Mouse (Mus musculus) T-cell, adult 2 months (primary cell): ENCODE data around the gene Capn7.

Experiments used
- DNase-seq: peaks from one replicate; pipeline ENCODE4 v3.0.0; 2022; ENCODE audit warnings: low spot score

Capn7 gene

DNA sequence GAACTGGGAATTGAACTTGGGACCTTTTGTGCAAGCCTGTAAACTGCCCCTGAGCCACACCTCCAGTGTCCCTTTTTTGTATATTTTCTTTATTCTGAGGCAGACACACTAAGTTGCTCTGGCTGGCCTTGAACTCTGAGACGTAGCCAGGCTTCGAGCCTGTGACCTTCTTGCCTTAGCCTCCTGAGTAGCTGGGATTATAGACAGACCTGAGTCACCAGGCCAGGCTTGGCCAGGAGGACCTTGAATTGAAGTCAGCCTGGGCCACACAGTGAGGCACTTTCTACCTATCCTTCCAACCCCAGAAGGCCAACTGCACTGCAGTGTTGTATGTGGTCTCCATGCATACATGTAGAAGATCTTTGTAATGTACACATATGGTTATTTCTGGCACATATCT lies 60.0 kb downstream of the Capn7 start:
- no peak for DNase-seq

DNA sequence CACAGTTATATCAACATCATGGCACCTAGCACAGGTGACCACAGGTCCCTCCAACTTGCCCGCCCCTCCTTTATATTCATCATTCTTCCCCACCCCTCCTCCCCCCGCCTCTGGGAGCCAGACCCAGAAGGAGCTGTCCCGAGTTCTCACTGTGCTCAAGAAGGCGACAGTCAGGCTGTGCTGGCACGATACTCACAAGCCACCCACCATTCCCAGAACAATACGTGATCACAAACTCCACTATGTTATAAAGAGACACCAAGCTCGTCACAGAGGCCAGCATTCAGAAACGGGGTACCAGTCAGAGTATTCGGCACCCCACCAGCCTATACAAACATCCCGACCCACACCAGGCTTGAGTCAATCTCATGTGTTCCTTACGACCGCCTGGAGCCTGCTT lies 60.9 kb downstream of the Capn7 start:
- no peak for DNase-seq

DNA sequence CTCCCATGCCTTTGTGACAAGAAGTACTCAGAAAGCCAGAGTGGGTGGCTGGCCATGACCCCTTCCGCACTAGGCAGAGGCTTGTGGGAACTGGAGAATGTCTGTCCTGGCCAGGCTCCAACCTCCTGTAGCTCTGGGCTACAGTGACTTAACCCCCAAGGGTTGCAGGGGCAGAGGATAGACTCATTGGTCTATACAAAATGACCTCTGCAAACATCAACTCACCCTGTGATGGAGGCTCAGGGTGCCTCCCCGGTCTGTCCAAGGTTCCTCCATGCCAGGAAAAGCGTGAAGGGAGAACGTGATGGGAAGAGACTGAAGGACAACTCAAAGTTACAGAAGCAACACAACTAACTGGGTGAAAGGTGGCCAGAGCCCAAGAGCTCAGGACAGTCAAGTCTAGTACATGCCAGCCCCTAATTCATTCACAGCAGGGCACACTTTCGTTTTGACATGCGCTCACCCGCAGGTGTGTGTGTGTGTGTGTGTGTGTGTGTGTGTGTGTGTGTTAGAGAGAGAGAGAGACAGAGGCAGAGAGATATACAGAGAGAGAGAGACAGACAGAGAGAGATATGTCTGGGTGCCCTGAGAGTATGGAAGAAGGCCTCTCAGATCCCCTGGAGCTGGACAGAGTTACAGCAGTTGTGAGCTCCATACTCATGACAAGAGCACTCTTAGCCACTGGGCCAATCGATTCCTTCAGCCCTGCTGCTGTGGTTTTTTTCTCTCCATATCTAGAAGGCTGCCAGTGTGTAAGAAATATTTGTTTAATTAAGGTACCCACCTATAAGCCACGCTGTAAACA lies 61.6 kb downstream of the Capn7 start:
- DNase-seq: no peak

DNA sequence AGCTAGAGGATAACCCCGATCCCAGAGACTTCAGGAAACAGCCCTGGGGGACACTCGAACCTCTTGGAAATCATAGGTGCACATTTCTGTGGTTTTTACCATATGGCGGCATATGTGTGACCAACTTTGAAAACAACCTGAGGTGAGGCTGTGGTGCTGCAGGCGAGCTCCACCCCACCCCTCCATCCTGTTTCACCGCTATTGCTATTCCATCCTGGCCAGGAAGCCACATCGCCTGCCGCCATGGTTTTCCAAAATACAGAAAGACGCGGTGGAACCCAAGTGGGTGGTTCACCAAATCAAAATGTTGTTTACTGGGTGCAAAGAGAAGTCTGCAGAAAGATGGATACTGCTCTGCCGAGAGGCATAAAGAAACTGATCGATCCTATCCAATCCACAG lies 62.4 kb downstream of the Capn7 start:
- DNase-seq: peak; percentile 69

DNA sequence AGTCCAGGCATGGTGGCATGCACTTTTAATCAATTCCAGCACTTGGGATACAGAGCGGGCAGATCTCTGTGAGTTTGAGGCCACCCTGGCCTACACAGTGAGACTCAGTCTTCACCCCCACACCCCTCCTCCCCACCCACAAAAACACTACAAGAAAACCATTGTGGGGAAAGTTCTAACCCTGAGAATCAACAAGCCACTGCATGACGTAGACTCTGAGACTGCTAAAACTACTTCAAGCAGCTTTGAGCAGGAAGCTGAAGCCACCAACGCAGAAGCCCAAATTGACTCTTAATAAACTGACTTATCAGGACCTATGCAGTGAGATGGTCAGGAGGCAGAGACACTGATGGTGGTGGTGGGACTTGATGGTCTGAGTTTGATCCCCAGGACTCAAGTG lies 62.8 kb downstream of the Capn7 start:
- DNase-seq: peak; percentile 90

DNA sequence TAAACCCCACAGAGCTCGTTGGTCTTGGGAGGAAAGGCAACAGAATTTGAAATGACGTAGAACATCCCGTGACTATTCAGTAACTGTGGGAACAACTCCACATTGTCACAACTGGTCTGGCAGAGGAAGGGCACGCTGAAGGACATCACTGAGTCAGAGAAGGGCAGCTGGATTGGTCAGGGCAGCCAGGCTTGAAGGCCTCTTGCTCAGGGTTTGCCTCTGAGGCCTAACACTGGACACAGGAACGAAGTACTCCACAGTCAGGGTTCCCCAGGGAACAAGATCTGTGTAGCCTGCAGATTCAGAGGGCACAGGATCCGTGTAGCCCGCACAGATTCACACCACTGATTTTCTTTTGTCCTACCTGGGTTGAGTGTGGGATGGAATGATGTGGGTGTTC lies 63.8 kb downstream of the Capn7 start:
- DNase-seq: no peak

DNA sequence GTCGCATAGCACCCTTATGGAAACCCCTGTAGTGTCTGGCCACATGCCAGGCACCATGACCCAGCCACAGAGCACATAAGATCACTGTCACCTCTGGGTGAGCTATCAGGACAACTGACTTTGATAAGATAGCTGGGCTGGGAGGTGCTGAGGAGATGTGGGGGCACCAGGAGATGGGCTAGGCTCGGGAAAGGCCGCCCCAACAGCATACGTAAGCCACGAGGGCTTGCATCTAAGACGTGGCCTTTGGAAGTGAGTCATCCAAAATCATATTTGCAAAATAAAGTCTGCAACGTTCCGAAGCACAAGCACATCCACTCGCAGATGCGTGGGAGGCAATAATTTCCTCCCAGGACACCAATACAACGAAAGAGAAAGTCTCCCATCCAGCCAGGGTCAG lies 64.5 kb downstream of the Capn7 start:
- no peak for DNase-seq

DNA sequence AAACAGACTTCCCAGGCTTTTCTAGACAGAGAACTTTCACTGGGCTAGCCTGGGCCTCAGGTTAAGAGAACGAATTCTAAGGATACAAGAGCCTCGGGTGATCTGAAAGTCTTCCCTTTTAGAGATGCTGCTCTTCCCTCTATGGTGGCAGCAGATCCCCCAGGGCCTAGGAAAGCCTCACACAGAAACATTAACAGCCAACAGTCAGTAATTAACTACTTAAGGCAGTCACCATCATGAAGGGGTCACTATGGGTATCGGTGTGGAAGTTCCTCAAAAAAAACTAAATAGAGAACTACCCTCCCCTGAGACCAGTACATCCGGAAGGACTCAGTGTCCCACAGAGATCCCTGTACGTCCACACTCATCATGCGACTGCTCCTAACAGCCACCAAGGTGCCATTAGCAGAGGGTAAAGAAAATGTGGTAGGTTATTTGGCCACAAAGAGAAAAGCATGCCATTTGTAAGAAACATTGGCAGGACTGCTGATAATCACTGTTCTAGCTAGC lies 65.5 kb downstream of the Capn7 start:
- no peak for DNase-seq

DNA sequence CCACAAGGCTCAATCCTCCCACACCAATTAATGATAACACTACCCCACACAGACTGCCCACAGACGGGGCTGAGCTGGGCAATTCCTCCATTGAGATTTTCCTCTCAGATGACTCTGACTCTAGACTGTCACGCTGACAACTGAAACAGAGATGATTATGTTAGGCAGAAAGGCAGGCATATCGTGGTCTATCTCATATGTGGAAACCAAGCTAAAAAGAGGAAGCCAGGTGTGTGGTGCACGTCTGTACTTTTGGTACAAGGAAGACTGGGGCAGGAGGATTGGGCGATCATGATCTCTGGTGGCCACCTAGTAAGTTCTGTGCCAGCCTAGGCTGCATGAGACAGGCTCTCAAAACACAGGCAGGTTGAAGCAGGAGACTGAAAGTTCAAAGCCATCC lies 66.3 kb downstream of the Capn7 start:
- DNase-seq: no peak

DNA sequence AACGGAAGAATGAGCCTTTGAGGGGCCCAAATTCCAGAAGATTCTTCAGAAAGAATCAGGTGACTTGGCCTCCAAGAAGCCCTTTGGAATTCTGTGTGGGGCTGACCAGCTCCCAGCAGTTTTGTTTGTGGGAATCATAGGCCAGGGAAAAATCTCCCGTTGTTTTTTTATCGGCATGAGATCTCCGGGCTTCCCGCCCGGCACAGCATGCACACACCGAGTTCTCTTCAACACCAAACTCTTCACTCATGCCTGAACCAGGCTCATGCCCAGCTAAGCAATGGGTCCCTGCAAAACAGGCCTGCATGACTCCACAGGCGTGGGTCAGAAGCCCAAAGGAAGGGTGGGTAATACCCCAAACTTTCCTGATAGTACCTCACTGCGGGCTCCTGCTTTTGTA lies 67.1 kb downstream of the Capn7 start:
- no peak for DNase-seq

DNA sequence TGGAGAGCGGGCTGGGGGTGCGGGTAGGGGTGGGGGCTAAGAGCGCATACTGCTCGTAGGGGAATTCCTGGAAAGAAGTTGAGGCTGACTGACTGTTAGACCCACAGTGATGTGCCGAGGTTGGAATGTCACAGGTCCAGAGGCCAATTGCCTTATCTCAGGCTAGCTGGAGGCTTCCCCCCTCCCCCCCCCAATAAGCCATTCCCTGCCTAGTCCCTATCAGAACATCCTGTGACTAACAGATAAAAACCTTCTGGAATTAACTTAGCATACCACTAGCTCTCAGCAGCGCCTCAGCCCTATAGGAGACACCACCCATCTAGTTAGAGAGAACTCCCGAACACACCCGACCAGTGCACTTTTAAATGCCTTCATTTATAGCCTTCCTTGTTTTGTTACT lies 67.6 kb downstream of the Capn7 start:
- DNase-seq: no peak

DNA sequence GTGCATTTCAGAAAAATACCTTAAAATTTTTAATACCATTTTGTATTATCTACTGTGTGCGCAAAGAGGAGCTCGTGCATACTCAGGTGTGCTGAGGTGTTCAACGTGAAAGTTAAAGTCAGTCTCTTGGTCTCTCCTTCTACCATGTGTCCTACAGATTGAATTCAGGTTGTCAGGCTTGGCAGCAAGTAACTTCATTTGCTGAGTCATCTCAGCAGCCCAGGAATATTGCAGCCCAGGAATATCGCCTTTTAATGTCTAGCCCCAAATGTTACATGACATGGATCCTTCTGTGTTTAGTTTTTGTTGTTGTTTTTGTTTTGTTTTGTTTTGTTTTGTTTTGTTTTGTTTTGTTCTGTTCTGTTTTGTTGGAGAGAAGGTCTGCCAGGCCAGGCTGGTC lies 68.2 kb downstream of the Capn7 start:
- DNase-seq: no peak

DNA sequence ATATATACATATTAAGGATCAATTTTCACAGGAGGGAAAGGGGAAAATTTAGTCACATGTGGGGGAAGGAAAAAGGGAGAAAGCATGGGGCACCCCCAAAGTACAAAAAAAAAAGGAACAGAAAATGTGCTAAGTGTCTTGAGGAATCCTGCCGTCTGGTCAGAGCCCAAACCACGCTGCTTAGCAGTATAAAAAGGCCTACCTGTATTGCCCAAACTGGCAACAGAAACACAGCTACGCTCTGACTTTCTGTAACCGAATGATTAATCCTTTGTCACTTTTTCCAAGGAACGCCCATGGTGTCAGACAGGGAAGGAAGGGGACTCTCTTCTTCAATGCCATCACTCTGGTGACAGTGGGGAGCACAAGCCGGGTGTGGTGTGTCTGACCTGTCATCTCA lies 69.2 kb downstream of the Capn7 start:
- no peak for DNase-seq

DNA sequence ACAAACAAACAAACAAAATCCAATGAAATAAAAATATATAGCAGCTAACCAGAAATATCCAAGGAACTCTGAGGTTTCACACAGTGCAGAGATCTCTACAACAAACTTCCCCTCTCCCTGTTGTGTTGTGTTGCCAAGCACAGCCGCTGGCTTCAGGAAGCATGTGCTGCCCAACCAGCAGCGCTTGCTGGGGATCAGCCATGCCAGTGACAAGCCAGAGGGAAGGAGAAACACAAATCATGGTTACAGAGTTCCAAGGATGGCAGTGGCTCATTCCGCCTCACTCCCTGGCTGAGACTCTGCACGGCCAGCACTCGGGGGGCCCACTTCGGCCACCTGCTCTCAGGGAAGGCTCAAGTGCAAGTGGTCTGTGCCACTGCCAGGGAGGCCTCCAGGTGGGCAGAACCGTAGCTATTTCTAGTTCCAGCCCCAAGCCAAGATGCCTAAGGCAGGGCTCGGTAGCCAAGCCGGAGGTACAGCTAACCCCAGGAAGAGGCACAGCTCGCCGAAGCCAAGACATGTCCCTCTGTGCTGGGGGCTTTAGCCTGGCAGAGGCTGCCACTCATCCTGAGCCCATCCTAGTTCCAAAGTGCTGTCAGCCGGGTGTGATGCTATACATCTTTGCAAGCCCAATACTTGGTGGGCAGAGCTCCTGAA lies 69.8 kb downstream of the Capn7 start:
- no peak for DNase-seq

DNA sequence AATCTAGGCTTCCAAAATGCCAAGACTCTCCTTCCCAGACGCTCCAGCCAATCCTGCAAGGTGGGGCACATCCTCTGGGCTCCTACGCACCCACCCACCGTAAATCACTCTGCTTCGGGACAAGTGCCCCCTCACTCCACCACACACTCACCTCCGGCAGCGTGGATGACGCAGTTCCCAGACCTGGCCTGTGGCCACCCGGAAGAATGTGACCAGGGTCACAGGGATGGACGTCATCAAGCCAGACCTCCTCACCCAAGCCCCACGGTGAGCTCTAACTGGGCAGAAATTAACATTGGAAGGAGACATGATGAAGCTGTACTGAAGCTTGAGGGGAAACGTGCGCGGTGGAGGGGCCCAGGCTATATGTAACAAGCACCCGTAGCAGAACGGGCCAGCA lies 70.8 kb downstream of the Capn7 start:
- DNase-seq: no peak

DNA sequence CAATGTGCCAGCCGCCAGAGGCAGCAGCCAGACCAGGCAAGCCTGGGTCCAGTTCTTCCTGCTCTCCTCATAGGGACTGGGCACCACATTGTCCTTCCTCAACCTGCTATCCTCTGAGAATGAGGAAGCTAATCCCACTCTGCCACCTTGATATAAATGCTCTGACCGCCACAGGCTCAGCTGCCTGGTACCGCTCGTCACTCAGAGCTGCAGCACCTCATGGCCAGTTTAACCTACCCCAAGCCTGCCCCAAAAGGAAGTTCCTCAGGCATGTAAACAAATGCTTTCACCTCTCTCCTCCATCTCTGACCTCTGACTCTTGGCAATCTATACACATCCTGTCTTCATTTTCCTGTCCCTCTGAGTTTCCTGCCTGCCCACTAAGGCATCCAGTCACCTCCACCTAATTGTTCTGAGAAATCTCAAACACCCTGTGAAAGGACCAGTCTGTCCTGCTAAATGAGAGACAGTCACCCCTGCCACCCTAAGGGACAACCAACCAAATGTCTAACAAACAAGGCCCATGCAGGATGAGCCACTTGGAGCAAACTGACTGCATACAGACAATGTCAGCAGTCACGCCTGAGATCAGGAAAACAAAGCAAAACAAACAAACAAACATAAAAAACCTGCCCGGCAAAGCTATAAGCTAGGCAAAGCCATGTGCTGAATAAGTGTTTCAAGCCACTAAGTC lies 71.6 kb downstream of the Capn7 start:
- no peak for DNase-seq

DNA sequence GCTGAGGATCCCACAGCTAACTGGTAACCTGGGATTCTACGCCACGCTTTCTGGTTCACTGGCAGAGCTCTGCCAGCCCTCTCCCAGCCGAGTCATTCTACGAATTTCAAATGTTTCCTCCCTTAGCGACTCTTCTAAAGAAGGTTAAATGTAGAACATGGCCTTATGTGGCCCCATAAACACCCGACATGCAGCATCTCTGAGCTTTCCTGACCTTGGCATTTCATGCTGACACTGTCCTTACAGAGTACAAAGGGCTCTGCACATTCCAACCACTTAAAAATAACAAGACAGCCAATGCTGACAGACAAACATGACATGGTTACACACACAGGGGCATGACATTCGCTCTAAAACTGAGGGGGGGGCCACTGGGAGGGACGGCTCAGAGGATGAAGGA lies 72.2 kb downstream of the Capn7 start:
- DNase-seq: no peak

DNA sequence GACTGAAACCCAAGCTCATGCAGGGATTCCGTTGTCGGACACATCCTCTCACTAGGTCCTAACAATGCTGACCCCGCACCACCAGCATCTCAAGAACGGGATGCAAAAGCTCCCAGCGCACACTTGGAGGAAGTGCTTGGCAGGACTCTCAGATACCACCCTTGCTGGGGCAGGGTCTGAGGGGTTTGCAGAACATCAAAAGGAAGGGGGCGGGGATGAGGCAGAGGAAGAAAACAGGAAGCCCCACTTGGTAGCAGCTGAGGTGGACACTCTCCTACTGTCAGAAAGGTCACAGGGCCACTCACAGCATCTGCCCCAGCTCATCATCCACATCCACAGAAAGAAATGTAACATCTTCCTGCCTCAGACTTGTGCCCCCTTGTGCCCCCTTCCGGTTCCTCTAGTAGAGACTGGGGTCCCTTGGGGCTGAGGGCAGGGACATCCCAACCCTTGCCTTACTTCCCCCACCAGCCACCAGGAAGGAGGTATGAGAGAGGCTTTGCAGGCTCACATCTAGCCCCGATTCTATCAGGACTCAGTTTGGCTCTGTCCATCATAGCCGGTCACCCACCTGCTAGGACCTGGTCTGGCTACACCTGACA lies 73.8 kb downstream of the Capn7 start:
- no peak for DNase-seq

DNA sequence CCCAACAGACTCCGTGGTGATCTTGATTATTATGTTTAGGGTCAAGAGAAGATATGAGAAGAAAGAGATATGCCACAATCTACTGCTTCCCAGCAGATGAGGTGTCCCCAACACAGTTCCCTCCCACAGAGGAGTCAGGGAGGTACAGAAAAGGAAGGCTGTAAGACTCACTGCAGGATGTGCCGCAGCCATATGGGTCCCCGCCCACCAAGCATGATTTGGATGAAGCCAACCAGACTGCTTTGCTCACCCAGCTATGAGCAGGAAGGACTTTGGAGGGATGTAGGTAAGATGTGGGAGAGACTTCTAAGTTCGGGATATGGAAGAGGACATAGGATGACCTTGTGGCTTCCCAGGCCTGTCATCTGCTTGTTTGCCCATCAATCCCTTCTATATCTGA lies 74.3 kb downstream of the Capn7 start:
- DNase-seq: no peak

DNA sequence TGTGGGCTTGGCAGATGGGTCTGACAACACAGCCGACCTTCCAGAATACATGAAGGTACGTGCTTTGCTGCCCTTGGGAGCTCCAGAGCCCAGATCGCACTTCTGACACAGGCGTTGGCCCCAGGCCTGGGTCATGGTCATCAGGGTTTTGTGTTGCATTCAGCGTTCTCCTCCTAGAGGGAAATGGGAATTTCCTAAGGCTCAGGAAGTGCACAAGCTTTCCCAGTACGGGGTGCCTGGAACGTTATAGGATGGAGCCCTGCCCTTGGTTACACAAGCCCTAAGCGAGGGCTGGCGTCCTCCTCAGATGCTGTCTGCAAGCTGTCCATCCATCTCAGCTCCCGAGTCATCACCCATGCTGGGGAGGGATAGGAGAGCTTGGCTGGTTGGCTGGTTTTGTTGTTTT lies 76.2 kb downstream of the Capn7 start:
- no peak for DNase-seq

DNA sequence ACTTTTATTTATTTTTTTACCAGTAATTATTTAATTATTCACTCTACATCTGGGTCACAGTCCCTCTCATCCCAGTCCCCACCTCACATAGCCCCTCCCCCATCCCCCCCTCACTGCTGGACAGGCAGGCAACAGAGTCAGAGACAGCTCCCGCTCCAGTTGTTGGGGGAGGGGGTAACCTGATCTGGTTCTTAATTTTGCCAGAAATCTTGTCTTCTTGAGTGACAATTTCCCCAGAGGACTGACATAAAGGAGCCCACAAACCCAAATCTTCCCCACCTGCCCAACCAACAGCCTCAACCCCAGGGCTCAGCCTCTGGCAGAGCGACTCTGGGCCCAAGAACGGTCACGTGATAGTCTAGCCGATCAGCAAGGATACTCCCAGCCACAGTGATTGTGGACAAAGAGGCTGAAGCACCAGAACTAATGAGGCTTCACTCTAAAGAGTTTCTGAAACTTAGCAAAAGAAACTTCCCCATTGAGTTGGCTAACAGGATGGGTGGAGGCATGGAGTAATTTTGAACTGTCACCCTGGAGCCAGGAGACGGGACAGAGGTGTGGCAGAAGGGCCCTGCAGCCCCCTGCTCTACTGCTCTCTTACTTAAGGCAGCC lies 77.1 kb downstream of the Capn7 start:
- DNase-seq: no peak

DNA sequence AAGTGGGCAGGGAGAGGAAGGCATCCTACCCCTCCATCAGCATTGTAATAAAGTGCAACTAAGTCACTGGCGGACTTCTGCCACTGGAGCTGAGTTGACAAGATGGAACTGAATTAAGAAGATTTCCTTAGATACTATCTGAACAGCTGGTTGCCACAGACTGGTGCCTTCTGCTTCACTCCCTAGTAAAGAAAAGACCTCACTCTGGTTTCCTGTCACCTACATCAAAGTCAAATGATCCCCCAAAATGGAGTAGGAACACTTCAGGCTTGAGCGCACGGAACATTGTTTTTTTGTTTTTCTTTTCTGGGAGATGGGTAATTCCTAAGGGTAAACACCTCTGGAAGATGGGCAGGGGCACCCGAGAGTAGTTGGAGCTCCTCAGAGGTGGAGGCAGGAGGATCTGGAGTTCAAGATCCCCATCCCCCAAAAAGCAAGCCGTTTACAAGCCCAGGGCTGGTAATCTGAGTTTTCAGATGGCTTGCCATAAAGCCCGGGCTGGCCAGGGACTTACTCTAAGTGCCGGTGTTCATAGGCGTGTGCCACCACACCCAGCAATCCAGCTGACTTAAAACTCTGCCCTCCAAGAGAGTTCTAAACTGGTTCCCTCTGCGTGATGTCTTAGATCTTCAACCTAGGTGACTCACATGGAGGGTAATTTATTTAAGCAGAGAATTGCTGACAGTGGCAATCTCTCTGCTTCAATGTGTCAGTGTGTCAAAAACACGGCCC lies 78.0 kb downstream of the Capn7 start:
- peak; percentile 48 for DNase-seq
